13 mouse cellular contexts compared by ENCODE assay signal in genomic region chr1:84427757-84428156, GRCm38 (mm10).
A peak's percentile ranks its signal among the peaks of the same experiment; 100 is the strongest.
DNase-seq lines count a peak whose midpoint lies in the region; ATAC-seq and TF ChIP-seq lines count a peak whose summit lies in the region.
"Had no signal": no experiment of that assay in that cellular context is flagged by ENCODE, and none has a peak within 500 bp of the region (broad histone marks: within the 10 kb centered on the region; RNA-seq: fewer than 3 reads in every experiment).

No protein-coding gene starts in this region.

- no peak for TF ChIP-seq CTCF in forebrain, postnatal 0 days (IDR thresholded peaks at IDR 0.05; ENCODE audit: low read depth)
- no peak for TF ChIP-seq CTCF in brain, embryonic 14.5 days (IDR thresholded peaks at IDR 0.05; ENCODE audit: borderline replicate concordance, extremely low read depth, insufficient read depth, insufficient read length)

- ATAC-seq in forebrain, postnatal 0 days: peak; percentile 83
- ATAC-seq in forebrain, embryonic 12.5 days (ENCODE audit: low FRiP score): no peak

- 65% methylated on average over 11 of the region's 11 CpGs for WGBS in forebrain, postnatal 0 days
- WGBS in forebrain, embryonic 12.5 days: 88% methylated on average over 11 of the region's 11 CpGs

- H3K9me3 ChIP-seq in forebrain, postnatal 0 days (ENCODE audit: low read length): no peaks in the 10 kb centered on the region
- H3K9me3 ChIP-seq in forebrain, embryonic 12.5 days: no peaks in the 10 kb centered on the region
- H3K9me3 ChIP-seq: embryonic facial prominence, embryonic 10.5 days; limb, embryonic 10.5 days; stomach, embryonic 15.5 days had no signal

- TF ChIP-seq POLR2A in brain, embryonic 14.5 days (IDR thresholded peaks at IDR 0.05; ENCODE audit: borderline replicate concordance, extremely low read depth, insufficient read depth, insufficient read length, poor library complexity, severe bottlenecking): no peak

- H3K4me2 ChIP-seq in forebrain, postnatal 0 days (ENCODE audit: low read depth): no peak overlapping the region
- no peak overlapping the region for H3K4me2 ChIP-seq in forebrain, embryonic 12.5 days
- H3K4me2 ChIP-seq: stomach, embryonic 15.5 days had no signal

- H3K9ac ChIP-seq in forebrain, postnatal 0 days: no peak overlapping the region
- H3K9ac ChIP-seq in forebrain, embryonic 12.5 days: no peak overlapping the region
- H3K9ac ChIP-seq: stomach, embryonic 15.5 days had no signal

- no peaks in the 10 kb centered on the region for H3K27me3 ChIP-seq in forebrain, postnatal 0 days (ENCODE audit: insufficient read depth, low read length)
- no peaks in the 10 kb centered on the region for H3K27me3 ChIP-seq in forebrain, embryonic 12.5 days
- H3K27me3 ChIP-seq: stomach, embryonic 15.5 days had no signal

- no peak overlapping the region for H3K27ac ChIP-seq in forebrain, postnatal 0 days (ENCODE audit: low read depth, low read length)
- H3K27ac ChIP-seq in forebrain, embryonic 12.5 days: no peak overlapping the region
- H3K27ac ChIP-seq: embryonic facial prominence, embryonic 10.5 days; limb, embryonic 10.5 days; stomach, embryonic 15.5 days had no signal

- no peaks in the 10 kb centered on the region for H3K36me3 ChIP-seq in forebrain, postnatal 0 days (ENCODE audit: insufficient read depth)
- H3K36me3 ChIP-seq in forebrain, embryonic 12.5 days (replicated peaks): no peaks in the 10 kb centered on the region
- H3K36me3 ChIP-seq: embryonic facial prominence, embryonic 10.5 days; limb, embryonic 10.5 days; stomach, embryonic 15.5 days had no signal

- no peak overlapping the region for H3K4me3 ChIP-seq in forebrain, postnatal 0 days (ENCODE audit: low read depth, low read length)
- H3K4me3 ChIP-seq in forebrain, embryonic 12.5 days (replicated peaks): no peak overlapping the region
- H3K4me3 ChIP-seq: embryonic facial prominence, embryonic 10.5 days; limb, embryonic 10.5 days; stomach, embryonic 15.5 days had no signal

- no peak for DNase-seq in forebrain, postnatal 0 days
- peak; percentile 49 for DNase-seq in brain, embryonic 14.5 days (ENCODE audit: low read depth)
- peak; percentile 53 for DNase-seq in layer of hippocampus, adult 9-11 months
- peak; percentile 50 for DNase-seq in left cerebral cortex, postnatal 4 days
- no peak for DNase-seq in gastrocnemius, postnatal 4 days (ENCODE audit: low spot score in 2 of 2)
- no peak for DNase-seq in ovary, adult 18-20 months (ENCODE audit: low spot score)
- no peak for DNase-seq in lung, postnatal 14 days
- DNase-seq: heart, postnatal 36 days; kidney, adult 18-20 months had no signal

- intact Hi-C loops in left cerebral cortex, postnatal 4 days (cut with DNase I): no loop called here

- no peaks in the 10 kb centered on the region for H3K4me1 ChIP-seq in forebrain, postnatal 0 days (ENCODE audit: insufficient read depth)
- H3K4me1 ChIP-seq in forebrain, embryonic 12.5 days: no peaks in the 10 kb centered on the region
- H3K4me1 ChIP-seq: embryonic facial prominence, embryonic 10.5 days; limb, embryonic 10.5 days; stomach, embryonic 15.5 days had no signal

Comparison
In these comparisons a context has a peak if more than half of its experiments do, and no peak if none do; other contexts are left out.
1. DNase-seq: peak in brain, embryonic 14.5 days (single experiment), layer of hippocampus, adult 9-11 months (single experiment) and left cerebral cortex, postnatal 4 days (single experiment); none in forebrain, postnatal 0 days (single experiment), gastrocnemius, postnatal 4 days (0 of 2), ovary, adult 18-20 months (single experiment) and lung, postnatal 14 days (single experiment).